Mouse (Mus musculus) liver, embryonic 12.5 days (tissue): ENCODE measurements around the gene Ccl6. TPM values are rescaled to one million over a fixed set of nuclear protein-coding genes. Genes with fewer than 3 reads are reported as not detected.

Source experiments
- ATAC-seq: fragments of 200-750 bp; cut with Nextera tagmentation; 2 replicates; pipeline ENCODE4 v1.8.0; 2017; ENCODE audit warnings: moderate number of reproducible peaks, mild to moderate bottlenecking, moderate library complexity
- H3K27ac ChIP-seq: fragments of 300-500 bp; sonication (generic); 2 replicates; pipeline ENCODE4 v1.5.1; 2016; ENCODE audit warnings: mild to moderate bottlenecking
- H3K27me3 ChIP-seq: fragments of 300-500 bp; sonication (generic); replicated peaks from 2 replicates; pipeline ENCODE4 v1.6.1; 2016; ENCODE audit warnings: mild to moderate bottlenecking, moderate library complexity
- H3K36me3 ChIP-seq: fragments of 300-500 bp; sonication (generic); 2 replicates; pipeline ENCODE4 v1.6.1; 2016; ENCODE audit warnings: mild to moderate bottlenecking, moderate library complexity
- H3K4me1 ChIP-seq: fragments of 300-500 bp; sonication (generic); 2 replicates; pipeline ENCODE4 v1.6.1; 2016
- H3K4me2 ChIP-seq: fragments of 300-500 bp; sonication (generic); 2 replicates; pipeline ENCODE4 v1.6.1; 2016; ENCODE audit warnings: mild to moderate bottlenecking, moderate library complexity
- H3K4me3 ChIP-seq: fragments of 300-500 bp; sonication (generic); 2 replicates; pipeline ENCODE4 v1.5.1; 2016; ENCODE audit warnings: mild to moderate bottlenecking, moderate library complexity
- H3K9ac ChIP-seq: fragments of 300-500 bp; sonication (generic); 2 replicates; pipeline ENCODE4 v1.6.1; 2016; ENCODE audit warnings: mild to moderate bottlenecking, moderate library complexity
- H3K9me3 ChIP-seq: fragments of 300-500 bp; sonication (generic); replicated peaks from 2 replicates; pipeline ENCODE4 v1.6.1; 2016; ENCODE audit warnings: mild to moderate bottlenecking, moderate library complexity
- WGBS: fragments of 180-500 bp; shearing (Covaris S2); methylation state at CpG from one replicate; pipeline ENCODE4 v1.1.7; 2016; ENCODE audit not compliant: insufficient replicate concordance; 5-methylcytosine and 5-hydroxymethylcytosine counted together
- polyA plus RNA-seq: library from polyadenylated mRNA; unstranded; fragments of >200 nt; fragmentation: Nextera tagmentation; extraction: Ambion mirVana; gene quantifications from 2 replicates; pipeline ENCODE4 v1.2.1, GENCODE M21; 2016

The Ccl6 gene
- polyA plus RNA-seq, 1 experiment from 2014 or later, result 8.8 TPM

DNA sequence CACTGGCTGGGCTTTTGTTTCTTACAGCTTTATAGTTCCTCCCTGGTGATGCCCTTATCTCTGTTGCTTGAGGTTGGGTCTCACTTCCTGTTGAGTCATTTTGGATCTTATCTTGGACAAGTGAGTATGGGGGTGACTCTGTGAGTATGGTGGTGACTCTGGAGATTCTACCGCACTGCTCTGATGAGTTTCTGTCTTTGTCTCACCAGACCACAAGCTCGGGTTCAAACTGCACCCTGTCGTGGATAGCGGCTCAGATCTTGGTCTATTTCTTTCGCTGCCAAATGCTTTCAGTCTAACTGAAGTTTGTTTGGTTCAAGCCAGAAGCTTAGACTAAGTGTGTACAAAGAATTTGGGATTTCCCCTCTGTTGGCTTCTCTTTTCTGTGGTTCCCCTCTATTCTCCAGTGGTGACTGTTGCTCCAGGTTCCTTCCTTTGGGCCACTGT is 42.7 kb downstream of the Ccl6 start:
- no peaks in the 10 kb centered on the region for H3K27me3 ChIP-seq
- no peaks in the 10 kb centered on the region for H3K9me3 ChIP-seq
- no peak for ATAC-seq
- no peak overlapping the region for H3K9ac ChIP-seq
- H3K4me2 ChIP-seq, result no peak overlapping the region
- no peak overlapping the region for H3K4me3 ChIP-seq
- H3K4me1 ChIP-seq, result no peaks in the 10 kb centered on the region
- WGBS, result 22% methylated on average over 5 of the region's 5 CpGs
- no peaks in the 10 kb centered on the region for H3K36me3 ChIP-seq
- no peak overlapping the region for H3K27ac ChIP-seq

- H3K9me3 ChIP-seq, result no peaks in the 10 kb centered on the region
- ATAC-seq, result no peak
- H3K27me3 ChIP-seq, result no peaks in the 10 kb centered on the region
- 48% methylated on average over 3 of the region's 3 CpGs for WGBS
- no peak overlapping the region for H3K4me3 ChIP-seq
- no peak overlapping the region for H3K27ac ChIP-seq
- H3K4me1 ChIP-seq, result no peaks in the 10 kb centered on the region
- no peaks in the 10 kb centered on the region for H3K36me3 ChIP-seq
- H3K4me2 ChIP-seq, result no peak overlapping the region
- no peak overlapping the region for H3K9ac ChIP-seq
Observed at GRCm38 (mm10) chr11:83544214-83544613, 48.7 kb downstream of the Ccl6 start.

DNA sequence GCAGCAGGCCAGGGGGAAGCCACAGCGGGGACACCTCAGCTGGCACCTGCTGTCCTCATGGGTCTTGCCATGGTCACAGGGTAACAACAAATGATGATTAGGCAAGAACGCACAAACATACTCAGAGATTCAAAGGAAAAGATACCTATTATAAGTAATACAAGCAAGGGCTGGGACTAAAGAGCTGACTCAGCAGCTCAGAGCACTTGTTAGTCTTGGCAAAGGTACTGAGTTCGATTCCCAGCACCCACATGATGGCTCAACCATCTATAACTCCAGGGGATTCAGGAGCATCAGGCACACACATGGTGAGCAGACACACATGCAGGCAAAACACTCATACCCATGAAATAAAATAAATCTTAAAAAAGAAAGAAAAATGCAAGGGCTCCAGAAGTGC is 51.5 kb downstream of the Ccl6 start:
- no peak overlapping the region for H3K27ac ChIP-seq
- no peaks in the 10 kb centered on the region for H3K27me3 ChIP-seq
- no peak overlapping the region for H3K4me2 ChIP-seq
- no peak overlapping the region for H3K4me3 ChIP-seq
- WGBS, result 63% methylated on average over 3 of the region's 3 CpGs
- no peaks in the 10 kb centered on the region for H3K36me3 ChIP-seq
- 0 out of 2 replicates have a peak, but pooled peaks cover 6% of the 10 kb centered on the region for H3K4me1 ChIP-seq
- H3K9ac ChIP-seq, result no peak overlapping the region
- no peak for ATAC-seq
- no peaks in the 10 kb centered on the region for H3K9me3 ChIP-seq

DNA sequence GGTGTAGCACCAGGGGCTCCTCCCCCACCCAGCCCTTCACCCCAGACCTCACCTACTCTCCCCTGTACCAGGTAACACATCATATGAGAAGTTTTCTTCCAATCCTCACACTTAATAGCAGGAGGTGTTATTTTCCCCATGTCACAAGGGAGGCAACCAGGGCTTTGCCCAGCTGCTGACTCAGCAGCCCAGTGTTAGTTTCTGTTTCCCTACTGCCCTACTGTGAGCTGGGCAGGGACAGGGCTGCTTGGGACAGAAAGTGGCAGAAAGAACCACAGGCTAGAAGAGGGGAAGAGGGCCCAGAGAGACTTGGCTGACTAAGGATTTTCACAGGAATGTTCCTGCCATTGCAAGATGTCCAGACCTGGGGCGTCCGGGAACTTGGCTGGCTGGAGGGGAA is 52.0 kb downstream of the Ccl6 start:
- no peak overlapping the region for H3K4me3 ChIP-seq
- H3K27me3 ChIP-seq, result no peaks in the 10 kb centered on the region
- H3K4me2 ChIP-seq, result no peak overlapping the region
- no peak overlapping the region for H3K9ac ChIP-seq
- no peaks in the 10 kb centered on the region for H3K9me3 ChIP-seq
- H3K36me3 ChIP-seq, result no peaks in the 10 kb centered on the region
- no peak for ATAC-seq
- peaks cover 10% of the 10 kb centered on the region; the same call in 1 of the 2 replicates for H3K4me1 ChIP-seq
- no peak overlapping the region for H3K27ac ChIP-seq
- WGBS, result 69% methylated on average over 2 of the region's 2 CpGs

DNA sequence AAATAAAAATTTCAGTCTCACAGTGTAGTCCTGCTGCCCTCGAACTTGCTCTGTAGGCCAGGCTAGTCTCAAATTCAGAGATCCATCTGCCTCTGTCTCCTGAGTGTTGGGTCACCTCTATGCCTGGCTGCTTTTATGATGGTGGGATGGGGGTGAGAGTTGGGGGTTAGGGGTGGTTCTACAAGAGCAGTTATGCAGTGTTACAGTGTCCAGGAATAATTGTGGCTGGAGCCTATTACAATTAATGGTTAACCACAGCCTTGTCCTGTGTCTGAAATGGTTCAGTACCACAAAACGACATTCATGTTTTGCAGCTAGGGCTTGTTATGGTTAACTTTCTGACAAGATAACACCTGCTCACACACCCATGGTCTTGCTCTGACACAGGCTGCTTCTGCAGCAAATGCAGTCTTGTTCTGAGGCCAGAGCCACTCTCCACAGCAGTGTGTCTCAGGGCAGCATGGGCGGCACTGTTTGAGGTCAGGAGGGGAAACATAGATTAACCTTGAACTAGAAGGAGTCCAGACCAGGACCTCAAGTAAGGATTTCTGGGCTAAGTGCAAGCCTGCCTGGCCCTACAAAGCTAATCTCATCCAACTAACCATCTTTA is 54.1 kb downstream of the Ccl6 start:
- Histone ChIP-seq H3K9ac (no peak overlapping the region), H3K4me3 (no peak overlapping the region), H3K27me3 (no peaks in the 10 kb centered on the region), H3K9me3 (no peaks in the 10 kb centered on the region), H3K27ac (no peak overlapping the region), H3K36me3 (no peaks in the 10 kb centered on the region), H3K4me2 (no peak overlapping the region), H3K4me1 (peaks cover 10% of the 10 kb centered on the region; the same call in 1 of the 2 replicates)
- ATAC-seq, result no peak
- 43% methylated on average over 3 of the region's 3 CpGs for WGBS

Other genes with a start within 250 kb of the Ccl6 start
- gene Rasl10b, start 183.9 kb downstream of the Ccl6 start, polyA plus RNA-seq, result 0.57 and 0.99 TPM in 2 replicates
- gene Gas2l2, start 163.6 kb downstream of the Ccl6 start, polyA plus RNA-seq, result not detected in 2 replicates
- gene 1700020L24Rik, start 155.4 kb downstream of the Ccl6 start, polyA plus RNA-seq, result 0.22 and 0.70 TPM in 2 replicates
- 0.24 and 0.31 TPM in 2 replicates for gene Mmp28, start 130.0 kb downstream of the Ccl6 start, polyA plus RNA-seq
- gene Taf15, start 120.0 kb downstream of the Ccl6 start, polyA plus RNA-seq, result 5.7 and 6.1 TPM in 2 replicates
- not detected in 2 replicates for gene Heatr9, start 70.9 kb downstream of the Ccl6 start, polyA plus RNA-seq
- gene Ccl5, start 62.6 kb downstream of the Ccl6 start, polyA plus RNA-seq, result 0.33 TPM in 1 of 2 replicates, not detected in the other
- gene Ccl9, start 14.5 kb downstream of the Ccl6 start, polyA plus RNA-seq, result 9.7 and 11.9 TPM in 2 replicates
- not detected in 2 replicates for gene Rpl9-ps1, start 52.5 kb upstream of the Ccl6 start, polyA plus RNA-seq
- 1.6 and 2.0 TPM in 2 replicates for gene Ccl3, start 56.3 kb upstream of the Ccl6 start, polyA plus RNA-seq
- 0.85 and 0.99 TPM in 2 replicates for gene Ccl4, start 69.5 kb upstream of the Ccl6 start, polyA plus RNA-seq
- gene Wfdc17, start 110.9 kb upstream of the Ccl6 start, polyA plus RNA-seq, result 4.5 and 6.1 TPM in 2 replicates
- not detected in 2 replicates for gene Wfdc18, start 115.9 kb upstream of the Ccl6 start, polyA plus RNA-seq
- gene Wfdc21, start 153.9 kb upstream of the Ccl6 start, polyA plus RNA-seq, result 3.3 and 4.1 TPM in 2 replicates
- 9.7 and 10.4 TPM in 2 replicates for gene Heatr6, start 160.6 kb upstream of the Ccl6 start, polyA plus RNA-seq